Mouse (Mus musculus) urinary bladder, postnatal 36 days (tissue): Measurements from ENCODE around the gene Ccdc173.

Source experiments
- DNase-seq, 2 experiments: peaks; one replicate each; pipeline ENCODE4 v3.0.0; 2022; ENCODE audit warnings: low spot score in 2 of 2, mixed read lengths in 1 of 2

The Ccdc173 gene

DNA sequence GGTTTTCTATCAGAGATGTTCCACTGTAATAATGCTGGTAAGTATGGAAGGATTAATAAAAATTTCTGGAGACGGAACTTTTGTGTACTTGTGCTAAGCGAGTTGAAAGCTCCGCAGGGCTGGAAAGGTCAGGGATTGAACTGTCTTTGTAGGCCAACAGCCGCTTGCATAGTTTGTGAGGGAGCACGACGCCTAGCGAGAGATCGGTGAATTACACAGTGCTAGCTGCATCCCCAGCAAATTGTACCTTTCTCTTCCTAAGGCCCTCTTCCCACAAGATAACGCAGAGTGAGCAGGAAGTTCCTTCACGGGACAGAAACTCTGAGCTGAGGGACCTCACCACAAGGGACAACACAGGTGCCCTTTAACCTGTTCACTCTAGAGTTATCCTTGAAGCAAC lies 910 bp upstream of the Ccdc173 start:
- peak; percentile 83 to 87 for DNase-seq

DNA sequence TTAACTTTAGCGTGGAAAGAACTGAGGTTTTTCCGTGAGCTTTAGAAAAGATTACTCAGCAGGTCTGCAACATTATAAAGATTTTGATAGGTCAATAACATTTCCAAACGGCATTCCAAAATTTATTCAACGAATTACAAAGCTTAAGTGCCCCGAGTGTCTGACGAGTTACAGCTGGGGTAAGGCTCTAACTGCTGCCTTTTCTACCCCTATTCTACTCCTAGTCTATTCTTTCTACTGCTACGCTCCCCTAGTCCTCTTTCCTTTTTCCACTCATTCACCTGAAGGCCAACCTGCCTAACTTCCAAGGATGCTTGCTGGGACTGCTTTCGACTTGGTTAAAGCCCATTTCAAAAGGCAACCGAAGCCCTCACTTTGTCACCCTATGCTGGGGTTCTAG lies 401 bp downstream of the Ccdc173 start:
- no peak for DNase-seq

DNA sequence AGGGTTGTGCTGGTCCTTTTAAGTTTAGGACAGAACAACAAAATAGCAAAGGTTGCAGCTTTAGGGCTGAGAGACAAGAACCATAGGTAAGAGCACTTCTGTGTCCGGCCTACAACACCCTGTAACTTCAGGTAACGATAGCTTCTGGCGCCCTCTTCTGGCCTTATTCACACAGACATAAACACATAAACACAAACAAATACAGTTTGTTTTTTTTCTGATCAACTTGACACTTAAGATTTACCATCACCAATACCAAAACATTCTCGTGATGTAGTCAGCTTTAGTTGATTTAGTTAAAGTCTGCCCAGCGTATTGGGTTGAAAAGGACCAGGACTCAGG lies 10.6 kb downstream of the Ccdc173 start:
- no peak for DNase-seq

GRCm38 (mm10) chr2:69777985-69778835 lies 11.2 kb downstream of the Ccdc173 start:
- no peak for DNase-seq

- DNase-seq, result no peak
Measured at GRCm38 (mm10) chr2:69773331-69773730, 16.0 kb downstream of the Ccdc173 start.

DNA sequence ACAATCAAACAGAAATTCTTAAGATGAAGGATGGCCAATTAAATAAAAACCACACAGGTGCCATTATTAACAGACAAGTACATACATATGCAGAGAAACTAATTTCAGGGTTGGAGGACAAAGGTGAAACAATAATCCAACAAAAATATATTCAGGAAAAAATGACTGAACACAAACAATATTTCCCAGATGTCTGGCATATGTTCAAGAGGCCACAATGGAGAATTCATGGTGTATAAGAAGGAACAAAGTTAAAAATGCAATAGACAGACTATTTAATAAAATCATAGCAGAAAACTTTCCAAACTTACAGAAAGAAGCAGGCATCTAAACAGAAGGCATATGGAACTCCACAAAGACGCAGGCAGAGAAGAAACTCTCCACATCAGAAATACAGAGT lies 24.7 kb downstream of the Ccdc173 start:
- no peak for DNase-seq

DNA sequence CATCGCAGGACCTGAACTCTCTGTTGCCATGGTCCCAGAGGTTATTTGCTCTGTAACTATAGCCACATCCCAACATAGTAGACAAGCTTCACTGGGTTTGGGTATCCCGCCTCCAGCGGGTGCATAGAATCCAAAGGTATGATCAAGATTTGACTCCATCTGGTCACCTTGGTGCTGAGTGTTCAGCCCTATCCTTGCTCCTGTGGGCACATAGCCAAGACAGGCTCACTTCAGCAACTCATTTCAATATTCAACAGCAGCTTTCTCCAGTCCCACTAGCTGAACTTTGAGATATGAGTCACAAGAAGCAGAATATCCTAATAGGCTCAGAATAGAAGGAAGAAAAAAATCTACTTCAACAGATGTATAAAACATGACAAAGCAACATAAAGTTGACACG lies 26.0 kb downstream of the Ccdc173 start:
- no peak for DNase-seq

DNA sequence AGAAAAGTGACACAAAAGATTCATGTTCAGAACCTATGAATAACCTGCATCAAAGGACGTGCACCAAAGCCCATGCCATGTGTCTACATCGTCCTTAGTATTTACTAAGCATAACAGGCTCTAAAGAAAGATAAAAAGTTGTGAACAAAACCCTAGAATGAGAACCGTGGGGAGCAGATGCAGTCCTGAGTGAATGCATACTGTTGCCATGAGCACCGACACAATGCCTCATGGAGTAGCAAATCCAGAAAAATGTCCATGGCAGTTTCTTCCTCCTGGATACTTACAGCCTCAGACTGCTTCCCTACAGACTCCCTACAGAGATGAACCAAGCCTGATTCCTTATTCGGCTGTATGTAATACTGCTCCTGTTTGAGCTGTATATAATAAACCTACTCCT lies 28.4 kb downstream of the Ccdc173 start:
- DNase-seq, result no peak

DNA sequence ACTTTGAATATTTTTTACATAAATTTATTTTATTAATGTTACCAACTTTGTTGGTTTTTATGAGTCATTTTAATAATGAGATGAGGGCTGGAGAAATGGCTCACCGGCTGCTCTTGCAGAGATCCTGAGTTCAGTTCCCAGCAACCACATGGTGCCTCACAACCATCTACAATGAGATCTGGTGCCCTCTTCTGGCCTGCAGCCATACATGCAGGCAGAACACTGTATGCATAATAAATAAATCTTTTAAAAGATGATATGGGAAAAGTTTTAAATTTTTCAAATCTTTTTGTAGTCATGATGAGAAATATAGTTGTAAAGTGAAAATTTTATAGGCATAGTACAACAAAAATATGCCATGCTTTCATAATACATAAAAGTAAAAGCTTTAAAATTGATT lies 44.3 kb downstream of the Ccdc173 start:
- DNase-seq, result no peak

DNA sequence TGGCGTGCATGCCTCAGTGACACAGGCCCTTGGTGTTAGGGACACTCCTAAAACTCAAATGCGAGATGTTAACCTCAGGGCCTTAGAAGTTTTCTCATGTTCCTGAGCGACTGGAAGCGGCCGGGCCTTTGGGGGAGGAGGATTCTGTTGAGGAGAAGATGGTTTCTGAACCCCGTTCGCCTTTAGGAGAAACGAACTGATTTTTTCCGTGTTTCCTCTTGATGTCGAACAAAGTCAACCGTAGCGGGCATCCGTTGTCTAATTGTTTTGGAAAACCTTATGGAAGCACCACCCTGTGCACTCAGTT lies 65.9 kb downstream of the Ccdc173 start:
- no peak for DNase-seq

DNA sequence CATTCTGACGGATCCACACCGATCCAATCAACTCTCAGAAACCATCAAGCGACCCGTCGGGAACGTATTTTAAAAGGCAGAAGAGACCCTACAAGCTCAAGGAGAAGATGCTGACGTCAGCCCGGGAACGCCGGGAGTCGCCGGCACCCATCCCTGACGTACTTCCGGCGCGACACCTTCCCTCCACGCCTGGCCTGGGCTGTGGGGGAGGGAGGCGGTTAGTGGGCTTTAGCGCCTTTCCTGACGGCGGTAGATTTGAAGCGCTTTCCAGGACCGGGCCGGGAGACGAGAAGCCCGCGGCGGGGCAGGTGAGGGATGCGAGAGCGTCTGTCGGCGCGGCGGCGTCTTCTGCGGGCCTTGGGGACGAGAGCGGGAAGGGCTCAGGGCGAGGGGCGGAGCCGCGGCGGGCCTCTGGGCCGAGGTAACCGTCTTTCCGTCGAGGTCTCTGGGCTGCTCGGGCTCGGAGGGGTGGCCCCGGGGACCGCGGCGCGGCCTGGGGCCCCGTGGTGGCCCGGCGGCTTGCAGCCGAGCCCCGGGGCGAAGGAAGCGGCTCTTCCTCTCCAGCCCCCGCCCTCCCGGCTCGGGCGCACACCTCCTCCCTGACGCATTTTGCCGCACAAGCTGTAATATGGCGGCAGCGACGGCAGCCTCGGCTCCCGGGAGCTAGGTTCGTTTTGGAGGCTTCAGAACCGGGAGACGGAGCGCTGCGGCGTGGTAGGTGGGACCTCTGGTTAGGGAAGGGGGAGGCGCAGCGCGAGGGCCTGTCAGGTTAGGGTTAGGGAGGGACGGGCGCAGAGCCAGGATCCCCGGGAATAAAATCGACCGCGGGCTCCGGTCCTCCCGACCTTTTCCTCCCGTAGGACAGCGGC lies 66.5 kb downstream of the Ccdc173 start:
- peak; percentile 89 to 90 for DNase-seq

- DNase-seq, result no peak
Measured at GRCm38 (mm10) chr2:69722273-69722649, 67.1 kb downstream of the Ccdc173 start, which contains the start of gene Ppig. Gene Ppig (plus strand): TSS chr2:69722545.

DNA sequence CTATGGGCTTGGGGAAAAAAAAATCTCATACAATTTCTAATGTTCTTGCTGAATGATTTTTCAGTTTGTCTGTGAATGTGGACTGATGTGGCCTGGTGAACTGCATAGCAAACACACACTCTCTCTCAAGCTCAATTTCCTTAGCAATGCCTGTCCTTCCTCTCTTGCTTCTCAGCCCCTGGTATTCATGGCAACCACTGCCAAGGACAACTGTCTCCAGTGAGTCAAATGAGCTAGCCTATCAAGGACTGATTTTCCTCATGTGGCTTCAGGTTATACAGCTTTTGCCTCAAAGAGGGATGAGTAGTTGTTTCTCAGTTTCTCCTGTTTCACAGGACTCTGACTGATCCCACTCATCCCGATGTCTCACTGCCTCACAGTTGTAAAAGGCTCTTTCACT lies 70.3 kb downstream of the Ccdc173 start:
- DNase-seq, result no peak

DNA sequence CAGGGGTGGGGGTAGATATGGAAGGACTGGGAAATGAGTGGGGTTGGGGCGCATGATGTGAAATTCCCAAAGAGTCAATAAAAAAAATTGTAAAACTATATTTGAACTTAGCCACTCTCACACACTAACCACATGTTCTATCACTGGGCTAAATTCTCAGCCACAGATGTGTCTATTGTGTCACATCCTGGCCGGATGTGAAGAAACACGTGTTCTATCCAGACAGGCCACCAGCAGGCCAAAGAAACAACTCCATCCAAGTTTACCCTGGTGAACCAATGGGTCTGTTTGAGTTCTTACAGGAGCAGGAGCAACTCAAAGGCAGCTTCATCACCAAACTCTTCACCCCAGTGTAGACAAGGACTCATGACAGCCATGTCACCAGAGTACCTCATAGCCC lies 72.9 kb downstream of the Ccdc173 start:
- DNase-seq, result no peak

GRCm38 (mm10) chr2:69714126-69714525 lies 75.2 kb downstream of the Ccdc173 start:
- DNase-seq, result no peak

DNA sequence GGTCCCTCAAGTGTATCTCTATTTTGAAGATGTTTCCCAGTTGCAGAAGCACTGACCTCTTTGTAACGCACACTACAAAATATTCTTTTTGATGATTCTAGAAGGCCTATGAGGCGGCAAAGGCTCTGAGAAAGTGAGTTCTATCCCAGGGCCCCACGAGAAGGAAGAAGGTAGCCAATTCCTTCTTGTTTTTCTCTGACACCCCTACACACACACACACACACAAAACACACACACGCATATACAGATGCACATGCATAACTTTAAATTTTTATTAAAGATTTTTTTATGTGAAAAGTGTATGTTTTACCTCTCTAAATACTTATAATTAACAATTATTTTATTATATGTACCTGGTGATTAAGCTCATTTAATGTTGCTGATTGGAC lies 75.8 kb downstream of the Ccdc173 start:
- no peak for DNase-seq

DNA sequence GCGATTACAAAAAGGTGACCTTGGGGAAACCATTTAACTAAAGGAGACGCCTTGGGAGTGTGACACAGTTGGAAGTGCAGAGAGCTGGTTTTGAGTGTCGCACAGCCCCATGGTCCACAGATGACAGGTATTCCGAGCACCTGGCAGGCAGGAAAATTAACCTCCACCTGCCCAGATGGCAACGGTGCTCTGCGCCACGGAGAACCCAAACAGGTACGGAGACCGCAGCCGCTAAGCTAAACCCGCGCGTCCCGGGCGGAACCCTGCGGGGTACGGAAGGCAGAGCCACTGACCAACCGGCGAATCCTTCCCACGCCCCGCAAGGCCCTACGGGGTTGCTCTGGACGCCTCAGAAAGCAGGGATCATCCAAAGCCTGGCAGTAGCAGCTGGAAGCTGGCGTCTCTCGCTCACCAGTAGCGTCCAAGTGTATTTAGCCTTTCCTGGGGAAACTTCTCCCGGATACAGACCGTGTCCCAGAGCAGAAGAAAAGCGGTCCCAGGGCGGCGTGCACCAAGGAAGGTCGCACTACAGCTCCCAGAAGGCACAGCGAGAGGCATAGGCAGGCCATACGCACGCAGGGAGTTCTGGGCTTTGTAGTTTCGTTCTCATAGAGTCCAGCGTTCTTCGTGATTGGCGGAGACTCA lies 76.3 kb downstream of the Ccdc173 start, which contains the start of gene Fastkd1:
Fastkd1 (minus strand) TSS at position 536 of the 645 bp plus-strand sequence.
- peak; percentile 71 to 82 for DNase-seq

DNA sequence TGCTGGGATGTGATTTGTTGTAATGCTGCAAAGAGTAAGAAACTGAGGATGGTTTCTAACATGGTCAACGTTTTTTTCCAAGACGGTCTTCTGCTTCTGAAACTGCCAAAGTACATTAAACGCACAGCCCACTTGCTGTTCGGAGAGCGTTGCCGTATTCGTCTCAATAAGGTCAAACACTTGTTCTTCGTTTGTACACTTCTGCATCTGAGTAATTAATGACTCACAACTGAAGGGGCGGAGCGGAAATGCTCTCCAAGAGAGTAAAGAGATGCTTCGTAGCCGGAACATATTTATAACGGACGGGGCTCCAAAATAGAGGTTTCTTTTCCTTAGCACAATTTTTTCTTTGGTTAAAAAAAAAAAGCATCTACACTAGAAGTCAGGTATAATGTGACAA lies 77.2 kb downstream of the Ccdc173 start:
- no peak for DNase-seq
